In the genomic region with DNA sequence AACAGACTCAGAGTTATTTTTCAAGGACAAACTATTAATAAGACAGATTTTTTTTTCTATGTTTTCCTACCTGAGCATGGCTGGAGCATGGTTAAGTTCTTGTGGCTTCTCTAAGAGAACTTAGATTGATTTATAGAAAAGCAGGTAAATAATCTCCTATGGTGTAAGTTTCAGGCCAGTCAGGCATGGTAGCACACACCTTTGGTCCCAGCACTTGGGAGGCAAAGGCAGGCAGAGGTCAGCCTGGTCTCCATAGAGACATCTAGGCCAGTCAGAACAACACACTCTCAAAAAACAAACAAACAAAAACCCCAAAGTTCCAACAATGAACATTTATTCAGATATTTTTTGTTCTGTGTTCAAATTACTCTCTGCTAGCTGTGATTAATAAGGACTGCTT, we compare ENCODE assay signal across 18 mouse cellular contexts.
DNase-seq lines count a peak whose midpoint lies in the region; ATAC-seq and TF ChIP-seq lines count a peak whose summit lies in the region.
"Had no signal": no experiment of that assay in that cellular context is flagged by ENCODE, and none has a peak within 500 bp of the region (broad histone marks: within the 10 kb centered on the region; RNA-seq: fewer than 3 reads in every experiment).

No protein-coding gene starts in this region.

- no peak overlapping the region for H3K9ac ChIP-seq in kidney, embryonic 16.5 days (replicated peaks; ENCODE audit: low read length)
- H3K9ac ChIP-seq in midbrain, embryonic 11.5 days (ENCODE audit: low read length), result no peak overlapping the region
- H3K9ac ChIP-seq: embryonic facial prominence, embryonic 12.5 days; forebrain, embryonic 12.5 days; heart, embryonic 12.5 days; hindbrain, embryonic 14.5 days had no signal

- H3K4me3 ChIP-seq in kidney, adult 2 months (ENCODE audit: insufficient read depth, low read depth, low read length), result no peak overlapping the region
- no peak overlapping the region for H3K4me3 ChIP-seq in kidney, embryonic 16.5 days (ENCODE audit: low read length)
- H3K4me3 ChIP-seq in midbrain, embryonic 11.5 days (ENCODE audit: low read depth, low read length), result no peak overlapping the region
- H3K4me3 ChIP-seq: embryonic facial prominence, embryonic 12.5 days; forebrain, embryonic 12.5 days; heart, adult 2 months; heart, embryonic 12.5 days; hindbrain, embryonic 10.5 days had no signal

- H3K4me2 ChIP-seq in kidney, embryonic 16.5 days (replicated peaks; ENCODE audit: low read depth, low read length), result no peak overlapping the region
- H3K4me2 ChIP-seq in midbrain, embryonic 11.5 days, result no peak overlapping the region
- H3K4me2 ChIP-seq: embryonic facial prominence, embryonic 12.5 days; forebrain, embryonic 12.5 days; heart, embryonic 12.5 days; hindbrain, embryonic 14.5 days had no signal

- TF ChIP-seq POLR2A in kidney, adult 2 months (IDR thresholded peaks at IDR 0.05; ENCODE audit: low read depth, low read length), result no peak

- peak; percentile 33 for DNase-seq in kidney, adult 2 months
- peak; percentile 10 to 13 for DNase-seq in kidney, adult 8-10 months
- DNase-seq in kidney, postnatal 36 days, result peak; percentile 13 to 33
- DNase-seq in midbrain, embryonic 11.5 days (ENCODE audit: low spot score, missing footprints), result no peak
- DNase-seq in thymus, postnatal 14 days, result no peak
- DNase-seq: adrenal gland, postnatal 10 days; cerebellum, adult 11 months; cerebellum, adult 8-10 months; cerebellum, postnatal 25 days; gastrocnemius, postnatal 10 days; heart, adult 2 months had no signal

- H3K27ac ChIP-seq in kidney, adult 2 months (ENCODE audit: insufficient read depth, low read depth, low read length), result no peak overlapping the region
- no peak overlapping the region for H3K27ac ChIP-seq in kidney, embryonic 16.5 days (ENCODE audit: low read length)
- no peak overlapping the region for H3K27ac ChIP-seq in midbrain, embryonic 11.5 days (ENCODE audit: low read depth, low read length)
- H3K27ac ChIP-seq: embryonic facial prominence, embryonic 12.5 days; forebrain, embryonic 12.5 days; heart, adult 2 months; hindbrain, embryonic 10.5 days; hindbrain, embryonic 14.5 days had no signal

- peak; percentile 82; the same call in 1 of the 2 replicates for ATAC-seq in kidney, embryonic 16.5 days (ENCODE audit: low FRiP score, low TSS enrichment)
- ATAC-seq in midbrain, embryonic 11.5 days (ENCODE audit: low FRiP score), result no peak
- ATAC-seq: forebrain, embryonic 16.5 days had no signal

- H3K27me3 ChIP-seq in kidney, adult 2 months (replicated peaks; ENCODE audit: control insufficient read depth, insufficient read depth, low read length), result no peaks in the 10 kb centered on the region
- no peaks in the 10 kb centered on the region for H3K27me3 ChIP-seq in kidney, embryonic 16.5 days (ENCODE audit: insufficient read depth, low read length)
- no peaks in the 10 kb centered on the region for H3K27me3 ChIP-seq in midbrain, embryonic 11.5 days (ENCODE audit: control insufficient read depth, insufficient read depth, low read length)
- H3K27me3 ChIP-seq: embryonic facial prominence, embryonic 12.5 days; forebrain, embryonic 12.5 days; heart, embryonic 12.5 days had no signal

- no peaks in the 10 kb centered on the region for H3K9me3 ChIP-seq in kidney, embryonic 16.5 days (ENCODE audit: low read length)
- no peaks in the 10 kb centered on the region for H3K9me3 ChIP-seq in midbrain, embryonic 11.5 days (ENCODE audit: control insufficient read depth, low read length)
- H3K9me3 ChIP-seq: embryonic facial prominence, embryonic 12.5 days; forebrain, embryonic 12.5 days; heart, embryonic 12.5 days; hindbrain, embryonic 10.5 days had no signal

- no peak for TF ChIP-seq CTCF in kidney, adult 2 months (conservative IDR thresholded peaks at IDR 0.05; ENCODE audit: insufficient read depth, insufficient read length, low read depth, low read length)

- H3K36me3 ChIP-seq in kidney, adult 2 months (ENCODE audit: control insufficient read depth, insufficient read depth, low read length), result no peaks in the 10 kb centered on the region
- no peaks in the 10 kb centered on the region for H3K36me3 ChIP-seq in kidney, embryonic 16.5 days (ENCODE audit: insufficient read depth, low read length)
- H3K36me3 ChIP-seq in midbrain, embryonic 11.5 days (ENCODE audit: control insufficient read depth, insufficient read depth, low read length), result no peaks in the 10 kb centered on the region
- H3K36me3 ChIP-seq: embryonic facial prominence, embryonic 12.5 days; forebrain, embryonic 12.5 days; heart, embryonic 12.5 days; hindbrain, embryonic 10.5 days had no signal

- H3K4me1 ChIP-seq in kidney, adult 2 months (ENCODE audit: control insufficient read depth, insufficient read depth, low read length), result peaks cover 6% of the 10 kb centered on the region; the same call in 1 of the 2 replicates
- H3K4me1 ChIP-seq in kidney, embryonic 16.5 days (ENCODE audit: insufficient read depth, low read length), result peaks cover 2% of the 10 kb centered on the region; the same call in 1 of the 2 replicates
- no peaks in the 10 kb centered on the region for H3K4me1 ChIP-seq in midbrain, embryonic 11.5 days (ENCODE audit: control insufficient read depth, insufficient read depth, low read length)
- H3K4me1 ChIP-seq: embryonic facial prominence, embryonic 12.5 days; forebrain, embryonic 12.5 days; hindbrain, embryonic 10.5 days had no signal

Comparison
In these comparisons a context has a peak if more than half of its experiments do, and no peak if none do; other contexts are left out.
1. DNase-seq: peak in kidney, adult 2 months (single experiment), kidney, adult 8-10 months (2 of 2) and kidney, postnatal 36 days (2 of 2); none in midbrain, embryonic 11.5 days (single experiment) and thymus, postnatal 14 days (single experiment).